Mouse (Mus musculus): ENCODE data around the gene Mtif3. TPM values are rescaled to one million over a fixed set of nuclear protein-coding genes. Genes with fewer than 3 reads are reported as not detected.

Gene Mtif3
- polyA plus RNA-seq, 1 experiment, result 21.9 TPM

- WGBS, result 74% methylated on average over 5 of the region's 5 CpGs
- H3K4me1 ChIP-seq (ENCODE audit: control insufficient read depth, insufficient read depth, low read length), result no peaks in the 10 kb centered on the region
Observed at GRCm38 (mm10) chr5:146989051-146989450, 25.5 kb upstream of the Mtif3 start.

DNA sequence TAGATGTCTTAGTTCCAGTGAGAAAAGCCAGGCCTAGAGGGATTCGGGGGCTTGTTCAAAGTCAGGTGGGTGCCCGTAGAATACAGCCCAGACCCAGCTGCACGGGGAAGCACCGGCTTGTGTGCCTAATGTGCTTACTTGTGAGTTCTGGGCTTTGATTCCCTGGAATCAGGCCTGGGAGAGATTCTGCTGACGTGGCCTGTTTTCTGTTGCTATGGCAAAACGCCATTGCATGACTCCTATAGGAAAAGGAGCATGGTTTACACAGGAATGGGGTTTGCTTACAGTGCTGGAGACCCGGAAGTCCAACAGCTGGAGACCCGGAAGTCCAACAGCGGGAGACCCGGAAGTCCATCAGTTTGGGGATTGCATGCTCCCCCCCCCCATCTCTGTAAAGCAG lies 24.0 kb upstream of the Mtif3 start:
- Histone ChIP-seq H3K27ac (ENCODE audit: insufficient read depth, low read length) (no peak overlapping the region), H3K4me3 (replicated peaks; ENCODE audit: insufficient read depth, low read depth, low read length) (no peak overlapping the region), H3K4me1 (ENCODE audit: control insufficient read depth, insufficient read depth, low read length) (no peaks in the 10 kb centered on the region), H3K27me3 (ENCODE audit: control insufficient read depth, insufficient read depth, low read length) (no peaks in the 10 kb centered on the region)
- DNase-seq, result no peak
- whole genome bisulfite sequencing, result 66% methylated on average over 10 of the region's 10 CpGs
- no peak for TF ChIP-seq CTCF (IDR thresholded peaks at IDR 0.05; ENCODE audit: borderline replicate concordance, insufficient read depth, low read depth, low read length)
- TF ChIP-seq POLR2A (IDR thresholded peaks at IDR 0.05; ENCODE audit: borderline replicate concordance, insufficient read depth, low read length), result no peak

More at GRCm38 (mm10) chr5:146989051-146989450, 25.5 kb upstream of the Mtif3 start:
- H3K27me3 ChIP-seq (ENCODE audit: control insufficient read depth, insufficient read depth, low read length), result no peaks in the 10 kb centered on the region
- no peak overlapping the region for H3K4me3 ChIP-seq (replicated peaks; ENCODE audit: insufficient read depth, low read depth, low read length)
- no peak for TF ChIP-seq CTCF (IDR thresholded peaks at IDR 0.05; ENCODE audit: borderline replicate concordance, insufficient read depth, low read depth, low read length)
- TF ChIP-seq POLR2A (IDR thresholded peaks at IDR 0.05; ENCODE audit: borderline replicate concordance, insufficient read depth, low read length), result no peak
- no peak overlapping the region for H3K27ac ChIP-seq (ENCODE audit: insufficient read depth, low read length)
- no peak for DNase-seq

DNA sequence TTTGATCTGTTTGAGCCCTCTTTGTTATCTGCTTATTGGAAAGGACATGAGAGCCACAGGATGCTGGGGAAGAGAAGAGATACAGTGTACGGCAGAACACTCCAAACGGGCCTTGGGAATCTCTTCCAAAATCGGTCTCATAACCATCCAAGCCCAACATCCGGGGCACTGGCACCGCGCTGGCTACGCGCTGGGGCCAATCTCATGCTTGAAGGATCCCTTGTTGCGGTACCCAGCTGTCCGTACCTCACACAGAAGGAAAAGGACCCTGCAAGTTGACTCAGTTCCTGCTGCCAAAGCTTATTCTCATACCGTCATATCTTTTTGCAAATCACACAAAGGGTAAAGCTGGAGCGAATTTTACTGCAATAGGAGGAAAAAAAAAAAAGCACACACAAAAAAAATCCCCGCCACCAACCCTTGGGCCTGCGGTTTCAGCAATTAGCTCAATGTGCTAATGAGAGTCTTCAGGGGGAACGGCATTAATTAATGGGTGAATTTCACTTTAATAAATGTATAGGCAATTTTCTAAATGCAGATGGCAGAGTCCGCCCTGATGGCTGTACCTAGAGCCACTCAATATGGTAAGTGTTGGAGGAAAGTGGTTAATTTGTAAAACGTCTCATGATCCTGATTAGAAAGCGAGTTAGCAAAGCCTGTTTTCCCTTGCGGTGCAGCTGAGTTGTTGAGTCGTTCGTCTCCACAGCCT lies 22.3 kb upstream of the Mtif3 start:
- no peaks in the 10 kb centered on the region for H3K4me1 ChIP-seq (ENCODE audit: control insufficient read depth, insufficient read depth, low read length)
- no peaks in the 10 kb centered on the region for H3K27me3 ChIP-seq (ENCODE audit: control insufficient read depth, insufficient read depth, low read length)
- no peak for DNase-seq
- WGBS, result 67% methylated on average over 21 of the region's 21 CpGs
- H3K27ac ChIP-seq (ENCODE audit: insufficient read depth, low read length), result no peak overlapping the region
- TF ChIP-seq POLR2A (IDR thresholded peaks at IDR 0.05; ENCODE audit: borderline replicate concordance, insufficient read depth, low read length) (no peak), CTCF (IDR thresholded peaks at IDR 0.05; ENCODE audit: borderline replicate concordance, insufficient read depth, low read depth, low read length) (no peak)
- H3K4me3 ChIP-seq (replicated peaks; ENCODE audit: insufficient read depth, low read depth, low read length), result no peak overlapping the region

GRCm38 (mm10) chr5:146983216-146983615 lies 19.6 kb upstream of the Mtif3 start:
- no peak overlapping the region for H3K27ac ChIP-seq (ENCODE audit: insufficient read depth, low read length)
- TF ChIP-seq CTCF (IDR thresholded peaks at IDR 0.05; ENCODE audit: borderline replicate concordance, insufficient read depth, low read depth, low read length) (peak; percentile 97), POLR2A (IDR thresholded peaks at IDR 0.05; ENCODE audit: borderline replicate concordance, insufficient read depth, low read length) (no peak)
- WGBS, result 4% methylated on average over 8 of the region's 8 CpGs
- no peaks in the 10 kb centered on the region for H3K4me1 ChIP-seq (ENCODE audit: control insufficient read depth, insufficient read depth, low read length)
- H3K27me3 ChIP-seq (ENCODE audit: control insufficient read depth, insufficient read depth, low read length), result no peaks in the 10 kb centered on the region
- peak; percentile 63 to 75 for DNase-seq
- H3K4me3 ChIP-seq (replicated peaks; ENCODE audit: insufficient read depth, low read depth, low read length), result no peak overlapping the region

GRCm38 (mm10) chr5:146981376-146981775 lies 17.8 kb upstream of the Mtif3 start:
- Histone ChIP-seq H3K4me1 (ENCODE audit: control insufficient read depth, insufficient read depth, low read length) (no peaks in the 10 kb centered on the region), H3K27me3 (ENCODE audit: control insufficient read depth, insufficient read depth, low read length) (no peaks in the 10 kb centered on the region), H3K27ac (ENCODE audit: insufficient read depth, low read length) (no peak overlapping the region), H3K4me3 (replicated peaks; ENCODE audit: insufficient read depth, low read depth, low read length) (no peak overlapping the region)
- TF ChIP-seq POLR2A (IDR thresholded peaks at IDR 0.05; ENCODE audit: borderline replicate concordance, insufficient read depth, low read length) (no peak), CTCF (IDR thresholded peaks at IDR 0.05; ENCODE audit: borderline replicate concordance, insufficient read depth, low read depth, low read length) (no peak)
- DNase-seq, result no peak
- WGBS, result 72% methylated on average over 6 of the region's 6 CpGs

- no peak overlapping the region for H3K4me3 ChIP-seq (replicated peaks; ENCODE audit: insufficient read depth, low read depth, low read length)
- no peaks in the 10 kb centered on the region for H3K27me3 ChIP-seq (ENCODE audit: control insufficient read depth, insufficient read depth, low read length)
- no peaks in the 10 kb centered on the region for H3K4me1 ChIP-seq (ENCODE audit: control insufficient read depth, insufficient read depth, low read length)
- WGBS, result 55% methylated on average over 13 of the region's 13 CpGs
- no peak for DNase-seq
- TF ChIP-seq POLR2A (IDR thresholded peaks at IDR 0.05; ENCODE audit: borderline replicate concordance, insufficient read depth, low read length) (no peak), CTCF (IDR thresholded peaks at IDR 0.05; ENCODE audit: borderline replicate concordance, insufficient read depth, low read depth, low read length) (no peak)
- no peak overlapping the region for H3K27ac ChIP-seq (ENCODE audit: insufficient read depth, low read length)
Observed at GRCm38 (mm10) chr5:146974781-146975123, 11.2 kb upstream of the Mtif3 start.

- TF ChIP-seq POLR2A (IDR thresholded peaks at IDR 0.05; ENCODE audit: borderline replicate concordance, insufficient read depth, low read length) (no peak), CTCF (IDR thresholded peaks at IDR 0.05; ENCODE audit: borderline replicate concordance, insufficient read depth, low read depth, low read length) (no peak)
- no peaks in the 10 kb centered on the region for H3K4me1 ChIP-seq (ENCODE audit: control insufficient read depth, insufficient read depth, low read length)
- WGBS, result 61% methylated on average over 25 of the region's 25 CpGs
- DNase-seq, result no peak
- no peak overlapping the region for H3K4me3 ChIP-seq (replicated peaks; ENCODE audit: insufficient read depth, low read depth, low read length)
- H3K27ac ChIP-seq (ENCODE audit: insufficient read depth, low read length), result no peak overlapping the region
- H3K27me3 ChIP-seq (ENCODE audit: control insufficient read depth, insufficient read depth, low read length), result no peaks in the 10 kb centered on the region
Observed at GRCm38 (mm10) chr5:146973858-146974780, 10.5 kb upstream of the Mtif3 start.
